Mouse (Mus musculus) kidney, postnatal 25 days (tissue): ENCODE results near the gene Prok1.

Source experiments
- DNase-seq, 2 experiments: peaks; one replicate each; pipeline ENCODE4 v3.0.0; 2021; ENCODE audit warnings: mixed read lengths in 2 of 2

Prok1 gene

DNA sequence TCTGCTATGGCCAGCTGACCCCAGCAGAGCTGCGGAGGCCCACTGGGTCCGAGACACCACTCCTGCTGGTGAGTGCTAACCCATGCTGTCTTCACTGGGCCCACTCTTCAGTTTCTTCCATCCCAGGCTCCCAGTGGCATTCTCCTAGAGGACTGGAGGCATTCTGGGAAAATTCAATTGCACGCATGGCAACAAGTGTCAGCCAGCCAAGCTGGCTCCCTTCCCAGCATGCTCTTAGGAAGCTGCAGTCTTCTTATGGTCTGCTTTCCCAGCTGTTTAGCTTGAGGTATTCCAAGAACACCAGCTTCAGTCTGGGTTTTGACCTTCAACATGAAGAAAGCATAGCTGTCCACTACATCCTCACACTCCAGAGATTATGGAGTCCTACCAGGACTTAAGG is 56.3 kb downstream of the Prok1 start:
- DNase-seq = no peak
